Mouse (Mus musculus) lung, adult 2 months (tissue): ENCODE results near the gene Mri1.

Source experiments
- CTCF ChIP-seq: fragments of 200-500 bp; IDR thresholded peaks from 2 replicates; pipeline ENCODE4 v1.5.1; 2011; ENCODE audit warnings: mild to moderate bottlenecking, low read length, control low read depth; ENCODE audit not compliant: insufficient read depth
- POLR2A ChIP-seq: fragments of 200-500 bp; IDR thresholded peaks from 2 replicates; pipeline ENCODE4 v1.6.1; 2011; ENCODE audit warnings: low read depth, mild to moderate bottlenecking, control low read depth, low read length, borderline replicate concordance; ENCODE audit errors: extremely low read depth

DNA sequence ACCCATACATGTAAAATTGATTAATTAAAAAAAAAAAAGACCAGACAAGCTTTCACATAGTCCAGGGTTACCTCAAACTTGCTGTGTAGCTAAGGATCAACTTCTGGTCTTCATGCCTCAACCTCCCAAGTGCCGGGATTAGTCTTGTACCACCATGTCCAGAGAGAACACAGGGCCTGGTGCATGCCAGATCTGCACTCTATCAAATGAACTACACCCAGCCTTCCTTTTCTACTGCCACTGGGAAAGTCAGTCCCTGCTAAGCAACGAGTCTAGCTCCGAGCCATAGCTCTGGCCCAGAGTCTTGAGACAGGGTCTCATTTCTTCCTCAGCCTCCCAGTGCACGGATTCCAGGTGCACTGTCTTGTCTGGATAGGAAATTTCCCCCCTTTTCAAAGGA, 43.8 kb downstream of the Mri1 start:
- no peak for TF ChIP-seq CTCF
- no peak for TF ChIP-seq POLR2A
